Mouse (Mus musculus): ENCODE data around the gene Rasd2.

DNA sequence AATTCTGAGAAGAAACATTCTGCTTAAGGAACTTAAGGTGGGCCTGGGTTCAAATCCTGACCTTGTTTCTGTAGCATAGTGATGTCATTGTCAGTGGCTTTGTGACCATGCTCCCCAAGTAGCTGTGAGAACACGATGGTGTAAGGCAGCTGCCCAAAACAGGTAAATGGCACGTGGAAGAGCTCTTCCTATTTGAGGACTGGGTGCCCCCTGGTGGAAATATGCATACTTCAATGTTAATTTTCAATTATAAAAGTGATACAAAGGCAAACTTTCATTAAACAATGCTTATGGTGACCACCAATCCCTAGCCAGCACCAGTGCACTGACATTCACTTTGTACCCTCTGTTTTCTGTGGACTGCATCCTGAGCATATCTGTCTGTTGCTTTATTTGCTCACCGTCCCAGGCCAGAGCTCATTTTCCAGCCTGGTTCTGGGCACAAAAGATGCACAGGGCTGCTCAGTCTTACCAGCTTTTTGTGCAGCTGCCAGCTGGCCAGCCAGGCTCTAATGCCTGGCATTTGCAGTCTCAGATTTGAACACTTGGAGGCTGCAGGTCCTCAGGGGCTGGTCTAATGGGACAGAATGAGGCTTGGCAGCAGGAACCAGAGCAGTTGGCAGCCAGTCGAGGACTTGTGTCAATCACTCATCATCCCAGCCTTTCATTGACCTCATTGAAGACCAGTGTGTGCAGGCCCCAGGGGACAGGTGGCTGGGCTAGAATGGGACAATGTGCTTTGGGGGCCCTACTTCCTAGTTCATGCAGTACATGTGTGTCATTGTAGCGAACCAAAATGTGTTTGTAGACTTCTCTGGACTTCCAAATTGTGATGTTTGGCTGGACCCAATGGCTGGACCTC is 6.4 kb downstream of the Rasd2 start:
- peak; percentile 1; the same call in 1 of the 2 replicates for TF ChIP-seq CTCF (IDR thresholded peaks at IDR 0.05; ENCODE audit: borderline replicate concordance, extremely low read depth, insufficient read depth, insufficient read length)
- TF ChIP-seq POLR2A (IDR thresholded peaks at IDR 0.05; ENCODE audit: borderline replicate concordance, extremely low read depth, insufficient read depth, insufficient read length, poor library complexity, severe bottlenecking): no peak
